Mouse (Mus musculus) liver, embryonic 14.5 days (tissue): Measurements from ENCODE around the gene D930048N14Rik.

Experiments used
- CTCF ChIP-seq: IDR thresholded peaks from 2 replicates; pipeline ENCODE4 v1.5.1; 2016; ENCODE audit warnings: antibody characterized with exemption, low read depth, control low read depth
- EP300 ChIP-seq: IDR thresholded peaks from 2 replicates; pipeline ENCODE4 v1.6.1; 2016; ENCODE audit warnings: antibody characterized with exemption, low read depth

GRCm38 (mm10) chr11:51605602-51606446 lies 44.9 kb upstream of the D930048N14Rik start:
- no peak for TF ChIP-seq CTCF
- TF ChIP-seq EP300: no peak
